Mouse (Mus musculus): Measurements from ENCODE around the gene Ltb.

- TF ChIP-seq CTCF (IDR thresholded peaks at IDR 0.05; ENCODE audit: low read depth, low read length) (no peak), POLR2AphosphoS5 (IDR thresholded peaks at IDR 0.05; ENCODE audit: insufficient replicate concordance, low read depth, low read length) (no peak), GATA2 (IDR thresholded peaks at IDR 0.05; ENCODE audit: borderline replicate concordance, low read depth, low read length) (no peak)
Observed at GRCm38 (mm10) chr17:35164568-35165450, 29.4 kb upstream of the Ltb start, which contains the start of gene Prrc2a.
